Mouse (Mus musculus) CH12.LX (cell line): Measurements from ENCODE around the gene Zdhhc12.

Source experiments
- CTCF ChIP-seq, 2 experiments: IDR thresholded peaks in 1 of 2; conservative IDR thresholded peaks in 1 of 2; 2 replicates each; pipeline ENCODE4 v1.5.1; 2011 to 2012; ENCODE audit warnings: low read depth in 2 of 2, low read length in 2 of 2, improper control_type of control experiment in 1 of 2, inconsistent platforms in 1 of 2, mild to moderate bottlenecking in 1 of 2, moderate library complexity in 1 of 2
- E2F4 ChIP-seq: IDR thresholded peaks from 2 replicates; pipeline ENCODE4 v1.6.1; 2011; ENCODE audit warnings: low read depth, low read length, improper control_type of control experiment; ENCODE audit not compliant: insufficient replicate concordance
- ELF1 ChIP-seq: IDR thresholded peaks from 2 replicates; pipeline ENCODE4 v1.6.1; 2014; ENCODE audit warnings: low read depth, mild to moderate bottlenecking, inconsistent platforms, low read length, improper control_type of control experiment
- ETS1 ChIP-seq: conservative IDR thresholded peaks from 2 replicates; pipeline ENCODE4 v1.6.1; 2012; ENCODE audit warnings: low read depth, mild to moderate bottlenecking, inconsistent platforms, low read length, improper control_type of control experiment, moderate library complexity
- HCFC1 ChIP-seq: IDR thresholded peaks from 2 replicates; pipeline ENCODE4 v1.6.1; 2012; ENCODE audit warnings: low read depth, mild to moderate bottlenecking, inconsistent platforms, low read length, improper control_type of control experiment
- MAFK ChIP-seq: IDR thresholded peaks from 2 replicates; pipeline ENCODE4 v1.6.1; 2011; ENCODE audit warnings: low read length, improper control_type of control experiment; ENCODE audit not compliant: insufficient replicate concordance
- MAX ChIP-seq: IDR thresholded peaks from 2 replicates; pipeline ENCODE4 v1.6.1; 2011; ENCODE audit warnings: low read length, improper control_type of control experiment
- POLR2A ChIP-seq: IDR thresholded peaks from 2 replicates; pipeline ENCODE4 v1.6.1; 2011; ENCODE audit warnings: low read depth, mild to moderate bottlenecking, improper control_type of control experiment, low read length
- POLR2AphosphoS2 ChIP-seq: IDR thresholded peaks from 2 replicates; pipeline ENCODE4 v1.6.1; 2011; ENCODE audit warnings: low read depth, low read length, improper control_type of control experiment
- SIN3A ChIP-seq: IDR thresholded peaks from 2 replicates; pipeline ENCODE4 v1.6.1; 2012; ENCODE audit warnings: low read length, improper control_type of control experiment, inconsistent platforms
- TCF12 ChIP-seq: IDR thresholded peaks from 2 replicates; pipeline ENCODE4 v1.6.1; 2014; ENCODE audit warnings: low read depth, mild to moderate bottlenecking, inconsistent platforms, low read length, improper control_type of control experiment

DNA sequence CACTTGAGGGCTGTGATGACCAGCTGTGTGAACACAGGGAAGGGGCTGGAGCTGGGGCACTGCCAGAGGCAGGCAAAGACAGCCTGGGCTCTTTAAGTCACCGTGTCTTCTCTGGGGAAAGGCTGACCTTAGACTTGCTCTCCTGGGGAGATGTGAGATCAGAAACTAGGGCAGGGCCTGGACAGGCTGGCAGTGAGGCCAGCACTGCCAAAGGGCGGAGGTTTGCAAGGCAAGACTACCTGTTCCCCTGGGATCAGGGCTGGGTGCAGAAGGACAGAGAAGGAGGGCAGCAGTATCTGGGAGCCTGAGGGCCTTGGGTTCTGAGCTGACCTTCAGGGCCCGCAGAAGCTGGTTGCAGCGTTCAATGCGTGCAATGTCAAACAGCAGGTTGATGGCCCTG, 14.2 kb upstream of the Zdhhc12 start:
- TF ChIP-seq CTCF (conservative IDR thresholded peaks at IDR 0.05 in 1 of 2, IDR thresholded peaks at IDR 0.05 in 1 of 2; ENCODE audit: low read depth in 2 of 2, low read length in 2 of 2) = no peak
- no peak for TF ChIP-seq MAX
- no peak for TF ChIP-seq MAFK
- TF ChIP-seq POLR2A = no peak
- no peak for TF ChIP-seq E2F4
- no peak for TF ChIP-seq ETS1
- no peak for TF ChIP-seq HCFC1
- no peak for TF ChIP-seq ELF1
- TF ChIP-seq TCF12 = no peak
- no peak for TF ChIP-seq SIN3A
- no peak for TF ChIP-seq POLR2AphosphoS2
